Mouse (Mus musculus) ovary, postnatal 14 days (tissue): ENCODE results near the gene Rubcnl.
A peak's percentile ranks its signal among the peaks of the same experiment; 100 is the strongest.

ENCODE experiments used
- DNase-seq: peaks from one replicate; pipeline ENCODE4 v3.0.0; 2022; ENCODE audit warnings: low spot score

Rubcnl gene

GRCm38 (mm10) chr14:75017877-75018825, 2.3 kb downstream of the Rubcnl start:
- no peak for DNase-seq

GRCm38 (mm10) chr14:75018829-75019228, 3.0 kb downstream of the Rubcnl start:
- DNase-seq = no peak

GRCm38 (mm10) chr14:75020581-75021253, 4.9 kb downstream of the Rubcnl start:
- no peak for DNase-seq

GRCm38 (mm10) chr14:75022522-75022921, 6.7 kb downstream of the Rubcnl start:
- no peak for DNase-seq

- no peak for DNase-seq
Observed at GRCm38 (mm10) chr14:75024793-75025710, 9.2 kb downstream of the Rubcnl start.

- DNase-seq = no peak
Observed at GRCm38 (mm10) chr14:75030764-75031163, 14.9 kb downstream of the Rubcnl start.

GRCm38 (mm10) chr14:75031999-75032575, 16.3 kb downstream of the Rubcnl start:
- no peak for DNase-seq

GRCm38 (mm10) chr14:75032742-75033141, 16.9 kb downstream of the Rubcnl start:
- no peak for DNase-seq

- no peak for DNase-seq
Observed at GRCm38 (mm10) chr14:75034240-75034639, 18.4 kb downstream of the Rubcnl start.

GRCm38 (mm10) chr14:75035431-75035830, 19.6 kb downstream of the Rubcnl start:
- no peak for DNase-seq

GRCm38 (mm10) chr14:75045184-75045583, 29.4 kb downstream of the Rubcnl start:
- DNase-seq = no peak

GRCm38 (mm10) chr14:75052451-75052850, 36.6 kb downstream of the Rubcnl start:
- no peak for DNase-seq

GRCm38 (mm10) chr14:75054455-75055343, 38.9 kb downstream of the Rubcnl start:
- DNase-seq = no peak

- DNase-seq = no peak
Observed at GRCm38 (mm10) chr14:75056861-75057431, 41.1 kb downstream of the Rubcnl start.

- peak; percentile 24 for DNase-seq
Observed at GRCm38 (mm10) chr14:75060562-75060961, 44.7 kb downstream of the Rubcnl start.

GRCm38 (mm10) chr14:75063936-75064335, 48.1 kb downstream of the Rubcnl start:
- DNase-seq = no peak

GRCm38 (mm10) chr14:75064520-75064919, 48.7 kb downstream of the Rubcnl start:
- DNase-seq = no peak

- DNase-seq = no peak
Observed at GRCm38 (mm10) chr14:75065211-75065610, 49.4 kb downstream of the Rubcnl start.

- no peak for DNase-seq
Observed at GRCm38 (mm10) chr14:75068430-75069112, 52.7 kb downstream of the Rubcnl start.
